21 mouse cellular contexts compared by ENCODE assay signal in the genomic region with DNA sequence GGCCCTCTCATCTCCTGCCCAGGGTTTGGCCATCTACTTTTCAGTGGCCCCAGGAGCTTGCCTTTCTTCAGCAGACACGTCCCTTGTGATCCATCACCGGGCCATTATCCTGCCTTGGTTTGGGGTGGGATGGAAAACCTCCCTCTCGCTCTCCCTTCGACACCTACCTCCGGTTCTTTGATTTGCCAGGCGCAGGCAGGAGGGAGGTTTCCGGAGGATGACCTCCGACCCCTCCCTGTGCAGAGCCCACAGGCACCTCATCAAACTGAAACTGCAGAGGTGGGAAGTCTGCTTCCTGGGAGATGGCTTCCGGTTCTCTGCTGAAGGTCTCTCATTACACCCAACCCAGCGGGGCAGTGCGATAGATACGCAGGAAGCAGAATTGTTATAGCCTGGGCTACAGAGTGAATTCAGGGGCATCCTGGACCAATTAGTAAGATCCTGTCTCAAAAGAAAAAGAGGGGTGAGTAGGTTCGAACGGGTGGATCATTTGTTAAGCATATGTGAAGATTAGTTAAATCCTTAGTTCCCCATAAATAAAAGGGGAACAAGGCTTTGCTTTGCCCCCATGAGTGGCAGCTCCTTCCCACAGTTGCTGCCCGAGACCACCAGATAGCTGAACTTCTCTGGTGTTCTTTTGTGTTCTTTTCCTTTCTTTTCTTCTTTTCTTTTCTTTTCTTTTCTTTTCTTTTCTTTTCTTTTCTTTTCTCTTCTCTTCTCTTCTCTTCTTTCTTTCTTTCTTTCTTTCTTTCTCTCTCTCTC.
DNase-seq lines count a peak whose midpoint lies in the region; ATAC-seq lines count a peak whose summit lies in the region.
"Had no signal": no experiment of that assay in that cellular context is flagged by ENCODE, and none has a peak within 500 bp of the region (broad histone marks: within the 10 kb centered on the region; RNA-seq: fewer than 3 reads in every experiment).

No protein-coding gene starts in this region.

- H3K4me2 ChIP-seq in midbrain, embryonic 11.5 days, result no peak overlapping the region
- H3K4me2 ChIP-seq in midbrain, embryonic 16.5 days (ENCODE audit: low read length), result no peak overlapping the region
- H3K4me2 ChIP-seq: embryonic facial prominence, embryonic 15.5 days; limb, embryonic 15.5 days; stomach, embryonic 15.5 days had no signal

- H3K36me3 ChIP-seq in midbrain, embryonic 11.5 days (ENCODE audit: control insufficient read depth, insufficient read depth, low read length), result no peaks in the 10 kb centered on the region
- H3K36me3 ChIP-seq in midbrain, embryonic 16.5 days (ENCODE audit: control insufficient read depth, insufficient read depth, low read length), result no peaks in the 10 kb centered on the region
- H3K36me3 ChIP-seq: embryonic facial prominence, embryonic 15.5 days; G1E; limb, embryonic 15.5 days; stomach, embryonic 15.5 days had no signal

- H3K27ac ChIP-seq in midbrain, embryonic 11.5 days (ENCODE audit: low read depth, low read length), result no peak overlapping the region
- H3K27ac ChIP-seq in midbrain, embryonic 16.5 days (ENCODE audit: low read length), result no peak overlapping the region
- H3K27ac ChIP-seq: embryonic facial prominence, embryonic 15.5 days; gastrocnemius, adult 2 months; hindbrain, postnatal 0 days; limb, embryonic 15.5 days; stomach, embryonic 15.5 days had no signal

- H3K4me3 ChIP-seq in midbrain, embryonic 11.5 days (ENCODE audit: low read depth, low read length), result no peak overlapping the region
- no peak overlapping the region for H3K4me3 ChIP-seq in midbrain, embryonic 16.5 days (ENCODE audit: low read depth, low read length)
- H3K4me3 ChIP-seq: embryonic facial prominence, embryonic 15.5 days; gastrocnemius, adult 2 months; limb, embryonic 15.5 days; stomach, embryonic 15.5 days had no signal

- no peaks in the 10 kb centered on the region for H3K27me3 ChIP-seq in midbrain, embryonic 11.5 days (ENCODE audit: control insufficient read depth, insufficient read depth, low read length)
- no peaks in the 10 kb centered on the region for H3K27me3 ChIP-seq in midbrain, embryonic 16.5 days (ENCODE audit: control insufficient read depth, insufficient read depth, low read depth, low read length)
- H3K27me3 ChIP-seq: embryonic facial prominence, embryonic 15.5 days; limb, embryonic 15.5 days; stomach, embryonic 15.5 days had no signal

- H3K9ac ChIP-seq in midbrain, embryonic 11.5 days (ENCODE audit: low read length), result no peak overlapping the region
- no peak overlapping the region for H3K9ac ChIP-seq in midbrain, embryonic 16.5 days (ENCODE audit: low read depth, low read length)
- H3K9ac ChIP-seq: embryonic facial prominence, embryonic 15.5 days; limb, embryonic 15.5 days; stomach, embryonic 15.5 days had no signal

- H3K4me1 ChIP-seq in midbrain, embryonic 11.5 days (ENCODE audit: control insufficient read depth, insufficient read depth, low read length), result no peaks in the 10 kb centered on the region
- no peaks in the 10 kb centered on the region for H3K4me1 ChIP-seq in midbrain, embryonic 16.5 days (ENCODE audit: control insufficient read depth, insufficient read depth, low read length)

- H3K9me3 ChIP-seq in midbrain, embryonic 11.5 days (ENCODE audit: control insufficient read depth, low read length), result no peaks in the 10 kb centered on the region
- H3K9me3 ChIP-seq in midbrain, embryonic 16.5 days (replicated peaks; ENCODE audit: control insufficient read depth, low read length, poor library complexity, severe bottlenecking), result no peaks in the 10 kb centered on the region
- H3K9me3 ChIP-seq: embryonic facial prominence, embryonic 15.5 days; limb, embryonic 15.5 days; stomach, embryonic 15.5 days had no signal

- no peak for ATAC-seq in midbrain, embryonic 11.5 days (ENCODE audit: low FRiP score)
- no peak for ATAC-seq in midbrain, embryonic 16.5 days
- ATAC-seq: forebrain, embryonic 16.5 days; hindbrain, postnatal 0 days had no signal

- WGBS in midbrain, embryonic 11.5 days, result 72% methylated on average over 15 of the region's 15 CpGs
- WGBS in midbrain, embryonic 16.5 days, result 69% methylated on average over 15 of the region's 15 CpGs

- peak; percentile 76 for DNase-seq in midbrain, embryonic 11.5 days (ENCODE audit: low spot score, missing footprints)
- DNase-seq in embryo, embryonic 10.5 days (ENCODE audit: low spot score), result peak; percentile 38
- peak; percentile 9 for DNase-seq in induced T-regulatory cell, adult 2 months (ENCODE audit: low read depth)
- DNase-seq in heart, postnatal 4 days, result no peak
- DNase-seq in liver, result no peak
- no peak for DNase-seq in lung, adult 18-20 months
- DNase-seq: cerebellum, adult 18-20 months; gastrocnemius, adult 2 months; heart, adult 11 months; heart, postnatal 36 days; kidney, adult 18-20 months; lung, postnatal 14 days; retina, postnatal 1 day; thymus, adult 2 months had no signal

Comparison
In these comparisons a context has a peak if more than half of its experiments do, and no peak if none do; other contexts are left out.
1. DNase-seq: peak in midbrain, embryonic 11.5 days (single experiment), embryo, embryonic 10.5 days (single experiment) and induced T-regulatory cell, adult 2 months (single experiment); none in heart, postnatal 4 days (single experiment), liver (single experiment) and lung, adult 18-20 months (0 of 2).